Mouse (Mus musculus) spleen, adult 2 months (tissue): Measurements from ENCODE around the gene Snx12.

Source experiments
- CTCF ChIP-seq: fragments of 200-500 bp; IDR thresholded peaks from 2 replicates; pipeline ENCODE4 v1.5.1; 2011; ENCODE audit warnings: mild to moderate bottlenecking, inconsistent platforms; ENCODE audit not compliant: insufficient read depth, insufficient read length, insufficient replicate concordance; ENCODE audit errors: extremely low read depth
- POLR2A ChIP-seq: fragments of 200-500 bp; IDR thresholded peaks from 2 replicates; pipeline ENCODE4 v1.6.1; 2011; ENCODE audit warnings: low read depth, low read length, inconsistent platforms

- TF ChIP-seq POLR2A (no peak), CTCF (peak; percentile 23; the same call in 1 of the 2 replicates)
These were observed 34.2 kb upstream of the Snx12 start for GRCm38 (mm10) chrX:101256603-101257002.
